Mouse (Mus musculus): ENCODE measurements at regions not wholly inside any gene's neighbourhood (a gene's known extent, or its start where the extent isn't known, plus 50 kb on each side); places are given as distances from the start of the nearest gene placed in this dataset.

DNA sequence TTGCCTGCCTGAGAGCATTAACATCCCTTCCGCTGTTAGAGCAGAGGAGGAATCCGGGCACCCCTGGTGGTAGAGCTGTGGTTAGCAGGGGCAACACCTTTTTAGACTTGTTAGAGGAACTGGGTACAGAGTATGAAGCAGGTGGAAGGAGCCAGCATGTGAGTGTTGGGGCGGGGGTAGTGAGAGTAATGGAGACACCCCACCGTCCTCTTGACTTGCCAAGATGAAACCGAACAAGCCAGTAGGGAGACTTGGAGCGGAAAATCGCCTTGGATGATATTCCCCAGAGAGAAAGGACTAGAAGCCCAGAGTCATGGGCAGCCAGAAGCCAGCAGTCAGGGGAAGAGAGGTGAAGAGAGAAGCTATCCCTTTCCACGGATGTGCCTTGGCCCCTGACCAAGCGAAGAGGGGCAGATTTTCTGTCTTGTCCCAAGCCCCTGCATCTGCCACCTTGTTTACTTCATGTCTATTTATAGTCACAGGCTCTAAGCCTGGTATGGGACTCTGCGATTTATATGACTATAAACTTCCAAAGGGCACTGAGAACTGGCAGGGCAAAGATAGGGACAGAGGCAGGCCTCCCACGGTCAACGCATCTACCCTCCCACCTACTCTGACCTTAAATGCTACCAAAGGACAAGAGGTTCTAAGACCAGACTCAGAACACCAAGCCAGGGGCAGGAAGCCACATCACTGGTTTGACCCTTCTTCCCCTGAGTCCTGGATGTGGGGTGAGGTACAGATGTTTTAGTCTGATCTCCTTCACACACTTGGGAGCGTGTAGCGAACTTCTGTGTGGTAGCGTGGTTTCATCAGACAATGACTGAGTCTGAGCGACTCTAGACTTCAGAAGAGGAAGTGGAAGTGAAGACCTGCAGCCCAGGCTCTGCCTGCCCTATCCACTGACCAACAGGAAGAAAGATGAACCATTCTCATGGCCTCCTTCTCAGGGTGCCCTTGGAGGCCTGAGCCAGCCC lies 55.9 kb upstream of the Btrc start:
- peak overlapping the region; percentile 72 for H3K4me2 ChIP-seq (ENCODE audit: insufficient read depth, low read depth, poor library complexity, severe bottlenecking)
- dilution Hi-C loops (cut with MboI; ENCODE audit: extremely low pct_ligation_motif_present, extremely low pct_unique_long_range_greater_than_20kb, low sequenced_read_pairs) (no loop called here), in situ Hi-C loops (cut with MboI; ENCODE audit: low pct_ligation_motif_present, low pct_unique_long_range_greater_than_20kb, low sequenced_read_pairs) (loop anchor here (5.0 kb wide), 2 partner anchors 90 to 240 kb away; no protein-coding TSS in a partner anchor)
- H3K79me2 ChIP-seq (replicated peaks; ENCODE audit: control insufficient read depth, extremely low read depth, insufficient read depth, poor library complexity, severe bottlenecking), result no peaks in the 10 kb centered on the region
- H3K36me3 ChIP-seq (replicated peaks in 1 of 2; ENCODE audit: control insufficient read depth in 1 of 2, insufficient read depth in 1 of 2, low read length in 1 of 2), result no peaks in the 10 kb centered on the region
- peaks cover 15 to 48% of the 10 kb centered on the region in 2 experiments for H3K4me1 ChIP-seq (ENCODE audit: control insufficient read depth in 1 of 2, insufficient read depth in 2 of 2)
- H3K27me3 ChIP-seq (replicated peaks), result peaks cover 26% of the 10 kb centered on the region
- peak overlapping the region in 1 of 3 experiments; percentile 22 for H3K4me3 ChIP-seq (replicated peaks in 1 of 3; ENCODE audit: low read depth in 2 of 3, low read length in 2 of 3, poor library complexity in 1 of 3)
- H3K9me3 ChIP-seq (replicated peaks; ENCODE audit: low read length), result no peaks in the 10 kb centered on the region
- H3K27ac ChIP-seq (ENCODE audit: insufficient read depth, low read depth), result peak overlapping the region; percentile 80
- H3K9ac ChIP-seq (ENCODE audit: insufficient read depth, low read depth), result peak overlapping the region; percentile 37
- DNase-seq (ENCODE audit: extremely low read depth), result peak; percentile 86
- TF ChIP-seq BHLHE40 (IDR thresholded peaks at IDR 0.05; ENCODE audit: low read depth, low read length), result peak; percentile 61; the same call in 1 of the 2 replicates
- peak; percentile 28; the same call in 1 of the 2 replicates for TF ChIP-seq SMC3 (IDR thresholded peaks at IDR 0.05; ENCODE audit: low read depth, low read length)
- TF ChIP-seq EP300 (IDR thresholded peaks at IDR 0.05; ENCODE audit: low read length), result peak; percentile 79
- TF ChIP-seq POLR2A (IDR thresholded peaks at IDR 0.05; ENCODE audit: low read depth, low read length), result peak; percentile 64
- TF ChIP-seq NELFE (IDR thresholded peaks at IDR 0.05; ENCODE audit: low read depth, low read length), result peak; percentile 82
- peak; percentile 32 for TF ChIP-seq RAD21 (IDR thresholded peaks at IDR 0.05; ENCODE audit: low read depth, low read length)
- no peak for TF ChIP-seq USF1 (IDR thresholded peaks at IDR 0.05; ENCODE audit: low read depth, low read length)
- peak; percentile 51 for TF ChIP-seq HCFC1 (IDR thresholded peaks at IDR 0.05; ENCODE audit: low read depth, low read length)
- TF ChIP-seq CHD2 (IDR thresholded peaks at IDR 0.05; ENCODE audit: low read length), result peak; percentile 46; the same call in 1 of the 2 replicates
- TF ChIP-seq RCOR1 (conservative IDR thresholded peaks at IDR 0.05; ENCODE audit: low read depth, low read length), result 0 out of 2 replicates have a peak, but pooled peaks have one; percentile 58
- peak; percentile 89 for TF ChIP-seq IRF4 (IDR thresholded peaks at IDR 0.05; ENCODE audit: low read depth, low read length)
- TF ChIP-seq USF2 (conservative IDR thresholded peaks at IDR 0.05; ENCODE audit: low read depth, low read length), result no peak
- TF ChIP-seq NRF1 (IDR thresholded peaks at IDR 0.05; ENCODE audit: low read depth, low read length), result no peak
- TF ChIP-seq E2F4 (IDR thresholded peaks at IDR 0.05; ENCODE audit: insufficient replicate concordance, low read depth, low read length), result no peak; the same call in 1 of the 2 replicates
- TF ChIP-seq JUN (IDR thresholded peaks at IDR 0.05; ENCODE audit: insufficient read depth, low read depth, low read length), result no peak
- TF ChIP-seq MAX (IDR thresholded peaks at IDR 0.05; ENCODE audit: low read length), result peak; percentile 74
- peak; percentile 72; the same call in 1 of the 2 replicates for TF ChIP-seq TCF12 (IDR thresholded peaks at IDR 0.05; ENCODE audit: low read depth, low read length)
- TF ChIP-seq JUND (conservative IDR thresholded peaks at IDR 0.05; ENCODE audit: low read depth, low read length), result no peak
- no peak for TF ChIP-seq ZKSCAN1 (IDR thresholded peaks at IDR 0.05; ENCODE audit: borderline replicate concordance, low read depth, low read length)
- TF ChIP-seq MAFK (IDR thresholded peaks at IDR 0.05; ENCODE audit: insufficient replicate concordance, low read length), result no peak
- TF ChIP-seq PAX5 (IDR thresholded peaks at IDR 0.05; ENCODE audit: low read length), result no peak
- TF ChIP-seq POLR2AphosphoS2 (IDR thresholded peaks at IDR 0.05; ENCODE audit: low read depth, low read length), result peak; percentile 45; the same call in 1 of the 2 replicates
- peak; percentile 28; the same call in 1 of the 2 replicates for TF ChIP-seq ETS1 (conservative IDR thresholded peaks at IDR 0.05; ENCODE audit: low read depth, low read length)
- TF ChIP-seq ZC3H11A (IDR thresholded peaks at IDR 0.05; ENCODE audit: low read depth, low read length), result no peak
- TF ChIP-seq TBP (conservative IDR thresholded peaks at IDR 0.05; ENCODE audit: low read depth, low read length), result peak; percentile 92
- no peak for TF ChIP-seq GABPA (IDR thresholded peaks at IDR 0.05; ENCODE audit: insufficient replicate concordance, low read depth, low read length)
- TF ChIP-seq ZNF384 (IDR thresholded peaks at IDR 0.05; ENCODE audit: low read depth, low read length), result no peak
- TF ChIP-seq SIN3A (IDR thresholded peaks at IDR 0.05; ENCODE audit: low read length), result no peak; the same call in 1 of the 2 replicates
- TF ChIP-seq CHD1 (IDR thresholded peaks at IDR 0.05; ENCODE audit: low read depth, low read length), result peak; percentile 94
- peak; percentile 75 for TF ChIP-seq ELF1 (IDR thresholded peaks at IDR 0.05; ENCODE audit: low read depth, low read length)
- TF ChIP-seq MYC (IDR thresholded peaks at IDR 0.05; ENCODE audit: low read depth, low read length), result peak; percentile 77
- peak; percentile 81 for TF ChIP-seq UBTF (IDR thresholded peaks at IDR 0.05; ENCODE audit: low read depth, low read length)
- peak; percentile 84 for TF ChIP-seq ZMIZ1 (IDR thresholded peaks at IDR 0.05; ENCODE audit: low read depth, low read length)
- TF ChIP-seq MAZ (IDR thresholded peaks at IDR 0.05; ENCODE audit: low read depth, low read length), result 0 out of 2 replicates have a peak, but pooled peaks have one; percentile 25
- peak; percentile 45 to 70; a peak in 3 of 4 replicates for TF ChIP-seq CTCF (conservative IDR thresholded peaks at IDR 0.05 in 1 of 2, IDR thresholded peaks at IDR 0.05 in 1 of 2; ENCODE audit: low read depth in 2 of 2, low read length in 2 of 2)
- no peak for TF ChIP-seq KAT2A (IDR thresholded peaks at IDR 0.05; ENCODE audit: insufficient replicate concordance, low read length)
- TF ChIP-seq MEF2A (IDR thresholded peaks at IDR 0.05; ENCODE audit: borderline replicate concordance, low read depth, low read length), result peak; percentile 45

All from CH12.LX (cell line).